Comparison of ENCODE assay signal across 23 mouse cellular contexts in genomic region chr15:93601461-93602015, GRCm38 (mm10). TPM values are rescaled to one million over a fixed set of nuclear protein-coding genes. Genes with fewer than 3 reads are reported as not detected.
DNase-seq lines count a peak whose midpoint lies in the region; TF ChIP-seq lines count a peak whose summit lies in the region.
"Had no signal": no experiment of that assay in that cellular context is flagged by ENCODE, and none has a peak within 500 bp of the region (broad histone marks: within the 10 kb centered on the region; RNA-seq: fewer than 3 reads in every experiment).

No protein-coding gene starts in this region.

- no peaks in the 10 kb centered on the region for H3K36me3 ChIP-seq in testis, adult 2 months (ENCODE audit: control insufficient read depth, insufficient read depth, low read length)
- H3K36me3 ChIP-seq in limb, embryonic 10.5 days: no peaks in the 10 kb centered on the region
- H3K36me3 ChIP-seq: embryonic facial prominence, embryonic 12.5 days; embryonic facial prominence, embryonic 15.5 days; forebrain, embryonic 12.5 days; forebrain, embryonic 15.5 days; heart, embryonic 13.5 days; hindbrain, embryonic 12.5 days; hindbrain, embryonic 15.5 days; intestine, embryonic 15.5 days had no signal

- 95% methylated on average over 13 of the region's 13 CpGs for WGBS in limb, embryonic 10.5 days

- H3K27ac ChIP-seq in testis, adult 2 months (ENCODE audit: control insufficient read depth, insufficient read depth, low read depth, low read length): no peak overlapping the region
- no peak overlapping the region for H3K27ac ChIP-seq in limb, embryonic 10.5 days
- H3K27ac ChIP-seq: embryonic facial prominence, embryonic 12.5 days; embryonic facial prominence, embryonic 15.5 days; forebrain, embryonic 12.5 days; forebrain, embryonic 15.5 days; heart, embryonic 13.5 days; hindbrain, embryonic 12.5 days; hindbrain, embryonic 15.5 days; intestine, embryonic 15.5 days had no signal

- TF ChIP-seq CTCF in testis, adult 2 months (IDR thresholded peaks at IDR 0.05; ENCODE audit: control insufficient read depth, insufficient read depth, insufficient replicate concordance, low read depth, low read length): no peak

- H3K9me3 ChIP-seq in limb, embryonic 10.5 days (replicated peaks): no peaks in the 10 kb centered on the region
- H3K9me3 ChIP-seq: embryonic facial prominence, embryonic 12.5 days; embryonic facial prominence, embryonic 15.5 days; forebrain, embryonic 12.5 days; forebrain, embryonic 15.5 days; heart, embryonic 13.5 days; hindbrain, embryonic 12.5 days; hindbrain, embryonic 15.5 days; intestine, embryonic 15.5 days had no signal

- H3K4me3 ChIP-seq in testis, adult 2 months (ENCODE audit: control insufficient read depth, low read depth, low read length): peak overlapping the region; percentile 66
- no peak overlapping the region for H3K4me3 ChIP-seq in limb, embryonic 10.5 days
- H3K4me3 ChIP-seq: embryonic facial prominence, embryonic 12.5 days; embryonic facial prominence, embryonic 15.5 days; forebrain, embryonic 12.5 days; forebrain, embryonic 15.5 days; heart, embryonic 13.5 days; hindbrain, embryonic 12.5 days; hindbrain, embryonic 15.5 days; intestine, embryonic 15.5 days had no signal

- intact Hi-C loops in heart, postnatal 36 days (cut with DNase I): no loop called here

- no peaks in the 10 kb centered on the region for H3K27me3 ChIP-seq in testis, adult 2 months (ENCODE audit: control insufficient read depth, insufficient read depth, low read length)
- no peaks in the 10 kb centered on the region for H3K27me3 ChIP-seq in limb, embryonic 10.5 days (ENCODE audit: low read depth, poor library complexity, severe bottlenecking)
- H3K27me3 ChIP-seq: embryonic facial prominence, embryonic 12.5 days; embryonic facial prominence, embryonic 15.5 days; forebrain, embryonic 15.5 days; heart, embryonic 13.5 days; hindbrain, embryonic 12.5 days; hindbrain, embryonic 15.5 days; intestine, embryonic 15.5 days had no signal

- peak; percentile 55 for DNase-seq in heart, adult 11 months
- DNase-seq in heart, postnatal 36 days: no peak
- no peak for DNase-seq in testis, postnatal 14 days (ENCODE audit: low spot score)
- DNase-seq in limb, embryonic 10.5 days (ENCODE audit: low spot score): peak; percentile 27
- DNase-seq in thymus, postnatal 36 days: no peak
- no peak for DNase-seq in frontal cortex, postnatal 10 days (ENCODE audit: low spot score in 2 of 2)
- DNase-seq: adrenal gland, postnatal 10 days; adrenal gland, postnatal 36 days; cerebellum, adult 18-20 months; cerebellum, adult 9-10 months; cerebellum, postnatal 25 days; gastrocnemius, postnatal 10 days; gastrocnemius, postnatal 36 days; heart, postnatal 14 days had no signal

- TF ChIP-seq POLR2A in testis, adult 2 months (IDR thresholded peaks at IDR 0.05; ENCODE audit: control insufficient read depth, low read depth, low read length): no peak

- peaks cover 6% of the 10 kb centered on the region for H3K4me1 ChIP-seq in testis, adult 2 months (ENCODE audit: control insufficient read depth, insufficient read depth, low read length)
- peaks cover 6% of the 10 kb centered on the region for H3K4me1 ChIP-seq in limb, embryonic 10.5 days
- H3K4me1 ChIP-seq: intestine, embryonic 15.5 days had no signal

RNA-seq across cellular contexts. Expression of gene Prickle1, which starts 5.8 kb away (rescaled TPM):
- 10 to 100 TPM; 17.2 to 18.7 TPM for total RNA-seq in heart, postnatal 36 days (2021)
- 3.6 and 3.9 TPM in 2 replicates for polyA plus RNA-seq in testis, adult 2 months (2012; rRNA removed)
- polyA plus RNA-seq in limb, embryonic 10.5 days (2016; fragmentation: Nextera tagmentation; extraction: Ambion mirVana): 20.4 and 25.7 TPM in 2 replicates

Comparison
In these comparisons a context has a peak if more than half of its experiments do, and no peak if none do; other contexts are left out.
1. DNase-seq: peak in heart, adult 11 months (single experiment) and limb, embryonic 10.5 days (single experiment); none in heart, postnatal 36 days (0 of 2), testis, postnatal 14 days (single experiment), thymus, postnatal 36 days (0 of 2) and frontal cortex, postnatal 10 days (0 of 2).